Mouse (Mus musculus): ENCODE measurements around the gene Mtif2.
"Not testable (repeated sequence)": the region's sequence is repeated elsewhere in the genome, so short reads cannot be mapped to it uniquely, and the experiment has no call there.

Mtif2 gene

GRCm38 (mm10) chr11:29525988-29526794 is at the start of gene Mtif2:
TSS of gene Mtif2 (plus strand) at chr11:29526408.
- DNase-seq (ENCODE audit: low spot score), result peak; percentile 90

- no peak for DNase-seq (ENCODE audit: low spot score)
These were observed 33.1 kb upstream of the Mtif2 start for GRCm38 (mm10) chr11:29493135-29493534.

- no peak for DNase-seq (ENCODE audit: low spot score)
These were observed 29.2 kb upstream of the Mtif2 start for GRCm38 (mm10) chr11:29496962-29497361.

DNA sequence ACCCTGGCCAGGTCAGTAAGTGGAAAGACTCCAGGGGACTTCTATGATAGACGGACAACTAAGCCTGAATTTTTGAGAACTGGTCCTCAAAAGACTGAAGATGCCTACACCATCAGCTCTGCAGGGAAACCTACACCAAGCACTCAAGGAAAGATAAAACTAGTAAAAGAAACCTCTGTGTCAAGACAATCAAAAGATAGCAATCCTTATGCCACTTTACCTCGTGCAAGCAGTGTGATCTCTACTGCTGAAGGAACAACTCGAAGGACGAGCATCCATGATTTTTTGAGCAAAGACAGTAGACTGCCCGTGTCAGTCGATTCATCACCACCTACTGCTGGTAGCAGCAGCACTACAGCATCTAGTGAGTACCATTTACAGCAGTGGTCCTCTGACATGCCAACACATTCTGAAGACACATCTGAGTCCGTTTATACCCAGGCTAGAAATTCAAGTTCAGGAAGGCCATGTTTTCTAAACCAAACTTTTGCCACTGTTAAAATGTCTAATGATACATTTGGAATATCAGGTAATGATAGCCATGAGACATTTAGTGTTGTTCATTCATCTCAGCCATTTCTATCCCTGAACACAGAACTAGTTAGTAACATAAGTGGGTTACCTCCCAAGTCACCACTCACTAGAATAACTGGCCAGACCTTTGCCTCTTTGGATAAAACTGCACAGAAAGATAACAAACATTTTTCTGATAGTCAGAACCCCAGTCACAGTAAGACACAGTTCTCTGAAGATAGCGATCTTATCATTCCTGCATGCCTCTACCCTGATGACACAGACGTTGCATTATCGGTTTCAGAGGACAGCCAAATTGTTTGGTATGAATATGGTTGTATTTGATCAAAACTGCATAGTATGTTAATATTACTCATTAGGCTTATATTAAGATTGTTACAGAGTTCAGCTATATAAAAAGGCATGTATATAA is 22.0 kb upstream of the Mtif2 start:
- no peak for DNase-seq (ENCODE audit: low spot score)

DNA sequence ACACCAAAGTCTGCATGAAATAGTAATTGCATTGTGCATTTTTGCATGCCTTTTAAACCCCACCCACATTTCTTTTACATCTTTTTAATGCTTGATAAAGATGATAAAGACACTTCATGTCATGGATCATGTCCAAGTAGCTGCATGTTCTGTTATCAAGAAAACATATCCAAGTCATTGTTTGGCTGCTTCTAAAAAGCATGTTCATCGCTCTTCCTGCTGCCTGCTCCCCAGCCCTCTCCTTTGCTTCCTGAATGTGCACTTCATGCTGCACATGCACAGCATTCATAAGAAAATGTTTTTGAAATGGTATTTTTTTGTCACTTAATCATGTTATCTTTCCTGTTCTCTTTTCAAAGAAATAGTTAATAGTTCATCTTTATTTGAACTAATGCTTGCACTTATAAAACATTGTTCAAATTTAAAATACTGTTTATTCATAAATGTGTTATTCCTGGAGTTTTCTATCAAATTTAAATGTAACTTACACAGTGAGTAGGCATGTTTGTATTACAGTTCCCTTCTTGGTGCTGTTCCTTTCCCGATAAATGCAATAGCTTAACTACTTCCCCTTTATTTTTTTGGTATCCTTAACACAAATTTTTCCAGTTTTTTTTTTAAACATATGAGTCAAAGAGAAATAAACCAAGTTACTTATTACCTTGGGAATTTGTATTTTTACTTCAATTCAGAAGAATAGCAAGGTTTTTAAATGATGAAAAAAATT is 21.1 kb upstream of the Mtif2 start:
- no peak for DNase-seq (ENCODE audit: low spot score)

DNA sequence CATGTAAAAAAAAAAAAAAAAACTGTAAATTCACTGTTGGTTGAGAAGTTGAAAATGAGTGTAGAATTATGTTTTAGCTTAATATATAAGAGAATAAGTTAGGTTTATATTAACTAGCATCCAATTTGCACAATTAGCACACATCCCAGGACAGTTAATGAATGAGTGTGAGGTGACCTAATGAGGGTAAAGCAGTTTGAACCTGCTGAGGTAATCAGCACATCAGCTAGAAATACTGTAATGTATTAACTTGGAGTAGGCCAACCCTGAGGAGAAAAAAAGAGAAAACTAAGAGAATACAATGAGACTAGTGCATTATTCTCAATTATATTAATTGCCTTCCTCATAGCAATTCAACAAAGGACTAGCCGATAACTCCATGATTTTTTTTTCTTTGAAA is 16.8 kb upstream of the Mtif2 start:
- no peak for DNase-seq (ENCODE audit: low spot score)

DNA sequence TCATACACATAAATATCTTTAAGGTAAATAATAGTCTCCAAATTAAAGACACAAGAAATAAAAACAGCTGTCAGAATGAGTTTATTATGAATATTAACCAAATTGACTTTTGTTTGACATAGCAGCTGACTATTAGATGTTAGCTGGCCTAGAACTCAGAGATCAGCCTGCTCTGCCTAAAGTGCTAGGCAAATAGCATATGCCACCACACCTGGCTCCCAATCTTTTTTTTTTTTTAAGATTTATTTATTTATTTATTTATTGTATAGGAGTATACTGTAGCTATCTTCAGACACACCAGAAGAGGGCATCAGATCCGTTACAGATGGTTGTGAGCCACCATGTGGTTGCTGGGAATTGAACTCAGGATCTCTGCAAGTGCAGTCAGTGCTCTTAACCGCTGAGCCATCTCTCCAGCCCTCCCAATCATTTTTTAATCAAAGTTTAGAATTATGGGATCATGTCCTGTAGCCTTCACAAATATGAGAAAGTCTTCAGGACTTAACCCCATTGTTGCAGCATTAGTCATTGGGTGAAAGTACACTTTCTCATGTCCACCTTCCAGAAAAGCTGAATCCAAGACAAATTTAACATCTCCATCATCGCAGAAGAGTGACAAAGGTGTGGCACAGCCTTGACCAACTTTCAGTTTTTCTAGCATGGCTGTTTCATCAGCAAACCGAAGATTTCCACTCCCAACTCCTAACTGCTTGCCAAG is 13.2 kb upstream of the Mtif2 start:
- DNase-seq (ENCODE audit: low spot score), result no peak

DNA sequence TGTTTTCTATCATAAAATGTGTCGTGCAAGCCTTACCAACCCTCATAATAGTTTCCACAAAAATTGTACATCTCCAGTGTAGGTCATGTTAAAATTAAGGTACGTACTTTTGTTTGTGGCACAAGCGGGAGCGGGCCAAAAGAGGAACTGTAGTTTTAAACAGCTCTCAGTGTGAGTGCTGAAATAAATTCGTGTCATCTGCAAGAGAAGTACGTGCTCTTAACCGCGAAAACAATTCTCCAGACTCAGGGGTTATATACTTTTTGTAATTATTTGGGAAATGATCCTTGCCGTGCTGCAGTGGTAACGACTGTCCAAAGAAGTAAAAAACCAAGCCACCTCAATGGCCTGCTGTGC is 11.9 kb upstream of the Mtif2 start:
- no peak for DNase-seq (ENCODE audit: low spot score)

DNA sequence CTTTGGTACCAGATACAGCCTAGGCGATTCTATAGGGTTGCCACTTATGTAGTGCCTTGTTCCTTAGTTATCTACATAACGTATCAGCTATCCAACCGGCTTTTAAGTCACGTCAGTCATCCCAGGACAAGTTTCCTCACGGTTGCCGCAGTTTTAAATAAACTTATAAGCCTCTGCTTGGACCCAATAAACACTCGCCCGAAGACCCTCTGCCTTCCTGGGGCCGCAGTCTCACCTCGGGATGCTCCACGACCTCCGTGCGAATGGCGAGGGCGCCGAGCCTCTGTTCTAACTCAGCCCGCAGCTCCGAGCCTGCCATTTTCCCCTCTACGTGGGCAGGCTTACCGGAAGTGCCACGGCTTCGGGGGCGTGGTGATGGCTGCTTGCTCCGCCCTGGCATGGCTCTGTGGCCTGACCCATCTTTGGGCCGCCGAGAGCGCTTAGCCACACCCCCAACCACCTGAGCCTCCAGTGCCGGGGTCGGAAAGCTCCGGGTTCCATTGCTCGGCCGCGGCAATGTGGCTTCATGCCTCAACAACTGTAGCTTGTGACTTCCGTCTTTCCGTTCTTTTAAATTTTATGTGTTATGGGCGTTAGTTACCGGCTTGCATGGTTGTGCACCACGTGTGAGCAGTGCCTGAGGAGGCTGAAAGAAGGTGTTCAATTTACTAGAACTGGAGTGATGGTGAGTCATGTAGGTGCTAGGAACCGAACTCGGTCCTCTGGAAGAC is 11.4 kb upstream of the Mtif2 start, which contains the start of gene Prorsd1:
TSS of gene Prorsd1 (minus strand) at position 352 of the 731 bp plus-strand sequence.
- peak; percentile 94 for DNase-seq (ENCODE audit: low spot score)

DNA sequence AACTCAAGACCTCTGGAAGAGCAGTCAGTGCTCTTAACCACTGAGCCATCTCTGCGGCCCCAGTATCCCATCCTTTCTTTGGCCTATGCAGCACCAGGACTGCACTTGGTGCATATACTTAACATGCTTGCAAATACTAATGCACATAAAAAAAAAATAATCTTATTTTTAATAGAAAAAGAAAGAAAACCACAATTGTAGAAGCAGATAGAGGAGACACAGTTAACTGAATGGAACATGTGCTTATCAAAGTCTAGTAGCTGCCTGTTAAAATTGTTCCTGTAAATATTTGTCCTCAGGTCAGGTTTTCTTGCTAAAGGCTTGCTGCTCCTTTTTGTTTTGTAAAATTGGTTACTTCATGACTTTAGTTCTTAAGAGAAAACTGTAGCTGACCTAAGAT is 12.0 kb downstream of the Mtif2 start:
- no peak for DNase-seq (ENCODE audit: low spot score)

- DNase-seq (ENCODE audit: low spot score), result no peak
These were observed 18.2 kb downstream of the Mtif2 start for GRCm38 (mm10) chr11:29544225-29544945.

DNA sequence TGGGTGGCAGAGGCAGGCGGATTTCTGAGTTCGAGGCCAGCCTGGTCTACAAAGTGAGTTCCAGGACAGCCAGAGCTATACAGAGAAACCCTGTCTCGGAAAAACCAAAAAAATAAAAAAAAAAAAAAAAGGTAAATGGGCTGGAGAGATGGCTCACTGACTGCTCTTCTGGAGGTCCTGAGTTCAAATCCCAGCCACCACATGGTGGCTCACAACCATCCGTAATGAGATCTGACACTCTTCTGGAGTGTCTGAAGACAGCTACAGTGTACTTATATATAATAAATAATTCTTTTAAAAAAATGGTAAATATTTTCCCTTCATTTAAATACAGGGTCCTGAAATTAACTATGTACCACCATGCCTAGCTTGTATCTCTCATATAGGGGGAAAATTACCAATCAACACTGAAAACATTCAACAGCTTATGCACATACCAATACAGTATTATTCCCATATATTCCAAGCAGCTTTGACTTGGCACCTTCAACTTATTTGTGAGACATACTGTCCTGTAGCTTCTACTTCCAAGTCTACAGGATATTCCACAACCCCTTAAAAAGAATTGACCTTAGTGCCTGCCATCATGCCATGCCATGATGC is 19.0 kb downstream of the Mtif2 start:
- DNase-seq (ENCODE audit: low spot score), result not testable (repeated sequence)

- DNase-seq (ENCODE audit: low spot score), result not testable (repeated sequence)
These were observed 20.1 kb downstream of the Mtif2 start for GRCm38 (mm10) chr11:29546297-29546696.

DNA sequence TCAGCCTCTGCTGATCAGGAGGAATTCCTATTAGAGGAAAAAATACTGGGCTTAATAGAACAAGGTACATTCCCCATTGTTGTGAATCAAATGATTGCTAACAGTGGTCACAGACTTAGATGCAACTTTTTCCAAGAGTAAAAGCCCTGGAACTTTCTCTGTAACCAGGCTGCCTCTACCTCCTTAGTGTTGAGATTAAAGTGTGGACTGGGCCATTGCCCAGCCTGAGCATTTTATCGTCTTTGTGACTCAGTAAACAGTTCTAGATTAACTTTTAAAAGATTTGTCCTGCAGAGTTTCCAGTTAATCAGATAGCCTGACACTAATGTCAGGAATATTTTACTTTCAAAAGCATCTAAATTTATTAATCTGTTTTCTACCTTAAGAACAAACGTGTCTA is 20.6 kb downstream of the Mtif2 start:
- no peak for DNase-seq (ENCODE audit: low spot score)

DNA sequence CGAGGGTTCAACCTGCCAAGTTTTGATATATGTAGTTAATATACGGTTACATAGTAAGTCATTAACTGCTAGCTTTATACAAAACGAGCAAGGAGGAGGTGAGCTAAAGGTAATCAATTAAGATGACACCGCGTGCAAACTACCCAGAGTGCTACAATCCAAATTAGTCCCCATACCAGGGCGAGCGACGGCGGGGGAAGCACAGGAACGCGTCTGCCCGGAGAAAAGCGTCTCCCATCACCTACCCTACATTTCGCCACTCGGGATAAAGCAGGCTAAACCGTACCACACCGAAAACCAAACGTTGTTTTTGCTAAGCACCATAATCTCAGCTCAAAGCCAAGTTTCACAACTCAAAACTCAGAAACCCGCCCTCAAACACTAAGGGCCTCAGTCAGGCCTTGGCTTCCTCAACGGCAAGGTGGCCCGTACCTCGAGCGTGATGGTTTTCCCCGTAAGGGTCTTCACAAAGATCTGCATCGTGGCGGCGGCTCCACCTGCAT is 21.1 kb downstream of the Mtif2 start:
- no peak for DNase-seq (ENCODE audit: low spot score)

DNA sequence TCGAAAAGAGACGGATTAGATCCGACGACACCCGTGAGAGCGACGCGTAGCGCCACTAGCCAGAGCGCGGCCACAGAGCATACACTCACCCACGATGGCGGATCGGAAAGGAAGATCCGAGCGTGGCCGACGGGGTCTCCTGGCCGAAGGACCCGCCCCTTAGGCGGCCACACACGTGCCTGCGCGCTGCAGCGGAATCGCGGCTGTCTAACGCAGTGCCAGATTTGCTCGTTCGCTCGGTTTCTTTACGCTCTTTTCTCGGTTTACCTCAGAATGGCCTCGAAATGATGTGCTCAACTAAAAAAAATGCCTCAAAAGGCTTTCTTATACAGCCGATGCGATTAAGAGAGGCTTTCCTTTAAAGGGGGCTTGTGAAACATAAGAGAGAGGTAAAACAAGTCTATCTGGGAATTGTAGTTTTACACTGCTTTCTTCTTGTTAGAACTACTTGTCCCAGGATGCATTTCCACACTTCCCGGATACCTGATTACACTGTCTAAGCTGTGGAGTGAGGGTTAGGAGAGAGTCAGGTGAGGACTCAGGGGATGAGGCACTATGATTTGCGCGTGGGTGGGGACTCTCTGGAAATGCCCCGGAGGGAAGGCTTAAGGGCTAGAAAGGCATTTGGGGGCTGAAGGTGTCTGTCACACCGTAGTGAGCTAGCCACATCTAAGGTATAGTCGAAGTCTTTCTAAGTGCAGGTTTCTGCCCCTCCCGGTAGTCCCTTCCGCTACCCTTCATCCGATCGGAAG is 21.7 kb downstream of the Mtif2 start, which contains the start of the genes Clhc1 and Rps27a:
TSS of gene Clhc1 (plus strand) at position 199 of the 752 bp plus-strand sequence.
TSS of gene Rps27a (minus strand) at position 358 of the 752 bp plus-strand sequence.
- peak; percentile 95 for DNase-seq (ENCODE audit: low spot score)

DNA sequence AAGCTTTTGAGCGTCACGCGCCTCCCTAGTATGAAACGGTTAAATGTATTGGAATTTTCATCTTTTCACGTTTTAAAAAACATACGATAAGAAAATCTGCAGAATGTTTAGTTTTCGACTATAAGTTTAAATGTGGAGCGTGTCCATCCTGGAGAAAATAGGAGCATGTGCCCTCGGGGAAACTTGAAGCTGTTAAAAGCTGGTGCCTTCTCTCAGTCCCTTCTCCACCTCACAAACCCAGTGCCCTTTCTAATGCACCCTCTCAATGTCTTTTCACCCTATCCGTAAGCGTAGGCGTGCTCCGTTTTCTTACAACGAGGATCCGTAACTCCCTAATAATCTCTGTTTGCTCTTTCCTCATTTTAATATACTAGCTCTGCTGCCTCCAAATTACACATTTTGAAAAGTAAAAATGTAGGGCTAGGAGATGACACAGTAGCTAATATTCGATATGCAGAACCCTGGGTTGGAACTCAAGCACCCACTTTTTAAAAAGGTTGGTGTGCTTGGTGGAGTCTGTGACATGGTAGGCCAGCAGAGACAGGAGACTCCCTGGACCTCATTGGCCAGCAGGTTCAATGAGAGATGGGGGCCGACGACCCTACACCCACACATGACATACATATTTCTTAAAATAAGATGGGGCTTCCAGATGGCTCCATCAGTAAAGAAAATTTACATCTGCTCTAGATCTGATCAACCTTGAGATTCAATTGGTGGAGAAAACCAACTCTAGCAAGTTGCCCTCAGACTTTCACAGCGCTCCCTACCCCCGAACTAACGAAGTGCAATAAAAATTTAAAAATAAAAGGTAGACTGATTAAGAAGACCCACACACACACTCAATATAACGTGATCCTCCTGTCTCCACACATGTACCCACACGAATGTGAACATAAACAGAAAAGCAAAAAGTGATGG is 22.6 kb downstream of the Mtif2 start:
- no peak for DNase-seq (ENCODE audit: low spot score)

- DNase-seq (ENCODE audit: low spot score), result no peak
These were observed 23.2 kb downstream of the Mtif2 start for GRCm38 (mm10) chr11:29549425-29549778.
